Mouse (Mus musculus): ENCODE measurements around the gene Krtap4-7. TPM values are rescaled to one million over a fixed set of nuclear protein-coding genes. Genes with fewer than 3 reads are reported as not detected.
"Not testable (repeated sequence)": the region's sequence is repeated elsewhere in the genome, so short reads cannot be mapped to it uniquely, and the experiment has no call there.

Krtap4-7 gene
- polyA plus RNA-seq, 1 experiment from 2014 or later, result not detected

GRCm38 (mm10) chr11:99620335-99620734, 23.6 kb downstream of the Krtap4-7 start, which contains the start of gene Gm11562:
TSS of gene Gm11562 (minus strand) at chr11:99620435.
- H3K27me3 ChIP-seq (replicated peaks; ENCODE audit: control insufficient read depth, insufficient read depth, low read length), result no peaks in the 10 kb centered on the region
- H3K4me1 ChIP-seq (ENCODE audit: control insufficient read depth, insufficient read depth, low read length), result no peaks in the 10 kb centered on the region
- H3K36me3 ChIP-seq (ENCODE audit: control insufficient read depth, insufficient read depth, low read length), result no peaks in the 10 kb centered on the region
- 93% methylated on average over 2 of the region's 2 CpGs for WGBS
- H3K4me2 ChIP-seq (ENCODE audit: low read length), result no peak within 1 kb of the TSS
- H3K9me3 ChIP-seq (replicated peaks; ENCODE audit: control insufficient read depth, low read length), result no peaks in the 10 kb centered on the region
- no peak within 1 kb of the TSS for H3K4me3 ChIP-seq (ENCODE audit: low read depth, low read length)
- H3K9ac ChIP-seq (ENCODE audit: low read length), result no peak within 1 kb of the TSS
- ATAC-seq (no peak), DNase-seq (ENCODE audit: low spot score) (no peak)
- H3K27ac ChIP-seq (ENCODE audit: low read depth, low read length), result no peak within 1 kb of the TSS

GRCm38 (mm10) chr11:99614796-99615363, 29.0 kb downstream of the Krtap4-7 start, which contains the start of gene Krtap2-4:
TSS of gene Krtap2-4 (minus strand) at chr11:99614846.
- ATAC-seq (no peak), DNase-seq (ENCODE audit: low spot score) (no peak)
- WGBS, result 66% methylated on average over 3 of the region's 3 CpGs

GRCm38 (mm10) chr11:99610089-99610488, 33.8 kb downstream of the Krtap4-7 start, which contains the start of gene Gm11937:
TSS of gene Gm11937 (minus strand) at chr11:99610189.
- H3K36me3 ChIP-seq (ENCODE audit: control insufficient read depth, insufficient read depth, low read length); DNase-seq (ENCODE audit: low spot score); H3K4me1 ChIP-seq (ENCODE audit: control insufficient read depth, insufficient read depth, low read length); H3K4me2 ChIP-seq (ENCODE audit: low read length); H3K9ac ChIP-seq (ENCODE audit: low read length); H3K9me3 ChIP-seq (replicated peaks; ENCODE audit: control insufficient read depth, low read length); H3K27me3 ChIP-seq (replicated peaks; ENCODE audit: control insufficient read depth, insufficient read depth, low read length); ATAC-seq; H3K27ac ChIP-seq (ENCODE audit: low read depth, low read length); H3K4me3 ChIP-seq (ENCODE audit: low read depth, low read length): not testable (repeated sequence)
- 71% methylated on average over 1 of the region's 2 CpGs for WGBS

More at GRCm38 (mm10) chr11:99614796-99615363, 29.0 kb downstream of the Krtap4-7 start, which contains the start of gene Krtap2-4:
- H3K9me3 ChIP-seq (replicated peaks; ENCODE audit: control insufficient read depth, low read length), result no peaks in the 10 kb centered on the region
- H3K27ac ChIP-seq (ENCODE audit: low read depth, low read length), result no peak within 1 kb of the TSS
- H3K27me3 ChIP-seq (replicated peaks; ENCODE audit: control insufficient read depth, insufficient read depth, low read length), result no peaks in the 10 kb centered on the region
- no peak within 1 kb of the TSS for H3K9ac ChIP-seq (ENCODE audit: low read length)
- no peak within 1 kb of the TSS for H3K4me3 ChIP-seq (ENCODE audit: low read depth, low read length)
- no peaks in the 10 kb centered on the region for H3K4me1 ChIP-seq (ENCODE audit: control insufficient read depth, insufficient read depth, low read length)
- no peak within 1 kb of the TSS for H3K4me2 ChIP-seq (ENCODE audit: low read length)
- H3K36me3 ChIP-seq (ENCODE audit: control insufficient read depth, insufficient read depth, low read length), result no peaks in the 10 kb centered on the region

- Histone ChIP-seq H3K27me3 (replicated peaks; ENCODE audit: control insufficient read depth, insufficient read depth, low read length) (no peaks in the 10 kb centered on the region), H3K4me1 (ENCODE audit: control insufficient read depth, insufficient read depth, low read length) (no peaks in the 10 kb centered on the region), H3K4me3 (ENCODE audit: low read depth, low read length) (no peak overlapping the region), H3K27ac (ENCODE audit: low read depth, low read length) (no peak overlapping the region), H3K9me3 (replicated peaks; ENCODE audit: control insufficient read depth, low read length) (no peaks in the 10 kb centered on the region), H3K36me3 (ENCODE audit: control insufficient read depth, insufficient read depth, low read length) (no peaks in the 10 kb centered on the region), H3K9ac (ENCODE audit: low read length) (no peak overlapping the region), H3K4me2 (ENCODE audit: low read length) (no peak overlapping the region)
- WGBS, result 65% methylated on average over 1 of the region's 1 CpGs
- ATAC-seq (no peak), DNase-seq (ENCODE audit: low spot score) (no peak)
These were observed 34.8 kb downstream of the Krtap4-7 start for GRCm38 (mm10) chr11:99609126-99609525.

GRCm38 (mm10) chr11:99603208-99603607, 40.7 kb downstream of the Krtap4-7 start, which contains the start of gene Gm11938:
TSS of gene Gm11938 (minus strand) at chr11:99603308.
- 75% methylated on average over 1 of the region's 1 CpGs for WGBS
- not testable (repeated sequence) for H3K4me1 ChIP-seq (ENCODE audit: control insufficient read depth, insufficient read depth, low read length); ATAC-seq; H3K9ac ChIP-seq (ENCODE audit: low read length); H3K27me3 ChIP-seq (replicated peaks; ENCODE audit: control insufficient read depth, insufficient read depth, low read length); DNase-seq (ENCODE audit: low spot score); H3K9me3 ChIP-seq (replicated peaks; ENCODE audit: control insufficient read depth, low read length); H3K27ac ChIP-seq (ENCODE audit: low read depth, low read length); H3K36me3 ChIP-seq (ENCODE audit: control insufficient read depth, insufficient read depth, low read length); H3K4me3 ChIP-seq (ENCODE audit: low read depth, low read length); H3K4me2 ChIP-seq (ENCODE audit: low read length)

GRCm38 (mm10) chr11:99597742-99598141, 46.1 kb downstream of the Krtap4-7 start, which contains the start of gene Krtap9-3:
TSS of gene Krtap9-3 (minus strand) at chr11:99598105.
- not testable (repeated sequence) for H3K36me3 ChIP-seq (ENCODE audit: control insufficient read depth, insufficient read depth, low read length); H3K27ac ChIP-seq (ENCODE audit: low read depth, low read length); H3K4me2 ChIP-seq (ENCODE audit: low read length); H3K27me3 ChIP-seq (replicated peaks; ENCODE audit: control insufficient read depth, insufficient read depth, low read length); ATAC-seq; H3K4me1 ChIP-seq (ENCODE audit: control insufficient read depth, insufficient read depth, low read length); H3K9ac ChIP-seq (ENCODE audit: low read length); H3K9me3 ChIP-seq (replicated peaks; ENCODE audit: control insufficient read depth, low read length); DNase-seq (ENCODE audit: low spot score); H3K4me3 ChIP-seq (ENCODE audit: low read depth, low read length)
- 87% methylated on average over 3 of the region's 6 CpGs for WGBS

Other genes with a start within 250 kb of the Krtap4-7 start
- 0.23 TPM in 1 of 2 replicates, not detected in the other for gene Krt12, start 221.8 kb downstream of the Krtap4-7 start, polyA plus RNA-seq (2014; fragmentation: Nextera tagmentation; extraction: Ambion mirVana)
- gene Krt20, start 205.9 kb downstream of the Krtap4-7 start, polyA plus RNA-seq (2014; fragmentation: Nextera tagmentation; extraction: Ambion mirVana), result not detected in 2 replicates
- 0.10 TPM in 1 of 2 replicates, not detected in the other for gene Krt23, start 151.0 kb downstream of the Krtap4-7 start, polyA plus RNA-seq (2014; fragmentation: Nextera tagmentation; extraction: Ambion mirVana)
- gene Krt39, start 122.8 kb downstream of the Krtap4-7 start, polyA plus RNA-seq (2014; fragmentation: Nextera tagmentation; extraction: Ambion mirVana), result not detected in 2 replicates
- not detected in 2 replicates for gene Krt40, start 100.9 kb downstream of the Krtap4-7 start, polyA plus RNA-seq (2014; fragmentation: Nextera tagmentation; extraction: Ambion mirVana)
- gene Krtap3-3, start 93.2 kb downstream of the Krtap4-7 start, polyA plus RNA-seq (2014; fragmentation: Nextera tagmentation; extraction: Ambion mirVana), result not detected in 2 replicates
- gene Krtap3-2, start 87.2 kb downstream of the Krtap4-7 start, polyA plus RNA-seq (2014; fragmentation: Nextera tagmentation; extraction: Ambion mirVana), result not detected in 2 replicates
- gene Gm11939, start 84.6 kb downstream of the Krtap4-7 start, polyA plus RNA-seq (2014; fragmentation: Nextera tagmentation; extraction: Ambion mirVana), result not detected in 2 replicates
- gene Krtap3-1, start 77.5 kb downstream of the Krtap4-7 start, polyA plus RNA-seq (2014; fragmentation: Nextera tagmentation; extraction: Ambion mirVana), result not detected in 2 replicates
- not detected in 2 replicates for gene Krtap1-5, start 63.1 kb downstream of the Krtap4-7 start, polyA plus RNA-seq (2014; fragmentation: Nextera tagmentation; extraction: Ambion mirVana)
- gene Krtap1-4, start 60.4 kb downstream of the Krtap4-7 start, polyA plus RNA-seq (2014; fragmentation: Nextera tagmentation; extraction: Ambion mirVana), result not detected in 2 replicates
- not detected in 2 replicates for gene Krtap1-3, start 52.8 kb downstream of the Krtap4-7 start, polyA plus RNA-seq (2014; fragmentation: Nextera tagmentation; extraction: Ambion mirVana)
- gene Krtap9-3, start 46.0 kb downstream of the Krtap4-7 start, polyA plus RNA-seq (2014; fragmentation: Nextera tagmentation; extraction: Ambion mirVana), result not detected in 2 replicates
- not detected in 2 replicates for gene Gm11938, start 40.8 kb downstream of the Krtap4-7 start, polyA plus RNA-seq (2014; fragmentation: Nextera tagmentation; extraction: Ambion mirVana)
- not detected in 2 replicates for gene Gm11937, start 33.9 kb downstream of the Krtap4-7 start, polyA plus RNA-seq (2014; fragmentation: Nextera tagmentation; extraction: Ambion mirVana)
- gene Krtap2-4, start 29.2 kb downstream of the Krtap4-7 start, polyA plus RNA-seq (2014; fragmentation: Nextera tagmentation; extraction: Ambion mirVana), result not detected in 2 replicates
- not detected in 2 replicates for gene Gm11562, start 23.7 kb downstream of the Krtap4-7 start, polyA plus RNA-seq (2014; fragmentation: Nextera tagmentation; extraction: Ambion mirVana)
- gene Krtap4-1, start 15.9 kb downstream of the Krtap4-7 start, polyA plus RNA-seq (2014; fragmentation: Nextera tagmentation; extraction: Ambion mirVana), result not detected in 2 replicates
- not detected in 2 replicates for gene Krtap4-2, start 9.0 kb downstream of the Krtap4-7 start, polyA plus RNA-seq (2014; fragmentation: Nextera tagmentation; extraction: Ambion mirVana)
- gene Gm11555, start 6.1 kb upstream of the Krtap4-7 start, polyA plus RNA-seq (2014; fragmentation: Nextera tagmentation; extraction: Ambion mirVana), result not detected in 2 replicates
- gene Gm11563, start 14.9 kb upstream of the Krtap4-7 start, polyA plus RNA-seq (2014; fragmentation: Nextera tagmentation; extraction: Ambion mirVana), result not detected in 2 replicates
- gene Krtap4-6, start 21.9 kb upstream of the Krtap4-7 start, polyA plus RNA-seq (2014; fragmentation: Nextera tagmentation; extraction: Ambion mirVana), result not detected in 2 replicates
- gene Gm14190, start 46.7 kb upstream of the Krtap4-7 start, polyA plus RNA-seq (2014; fragmentation: Nextera tagmentation; extraction: Ambion mirVana), result not detected in 2 replicates
- gene Gm14180, start 90.2 kb upstream of the Krtap4-7 start, polyA plus RNA-seq (2014; fragmentation: Nextera tagmentation; extraction: Ambion mirVana), result not detected in 2 replicates
- gene Gm11595, start 128.8 kb upstream of the Krtap4-7 start, polyA plus RNA-seq (2014; fragmentation: Nextera tagmentation; extraction: Ambion mirVana), result not detected in 2 replicates
- not detected in 2 replicates for gene Krtap4-8, start 136.6 kb upstream of the Krtap4-7 start, polyA plus RNA-seq (2014; fragmentation: Nextera tagmentation; extraction: Ambion mirVana)
- not detected in 2 replicates for gene Krtap4-9, start 141.1 kb upstream of the Krtap4-7 start, polyA plus RNA-seq (2014; fragmentation: Nextera tagmentation; extraction: Ambion mirVana)
- gene Gm11596, start 149.4 kb upstream of the Krtap4-7 start, polyA plus RNA-seq (2014; fragmentation: Nextera tagmentation; extraction: Ambion mirVana), result not detected in 2 replicates
- gene Gm11569, start 154.8 kb upstream of the Krtap4-7 start, polyA plus RNA-seq (2014; fragmentation: Nextera tagmentation; extraction: Ambion mirVana), result not detected in 2 replicates
- not detected in 2 replicates for gene Gm11554, start 160.4 kb upstream of the Krtap4-7 start, polyA plus RNA-seq (2014; fragmentation: Nextera tagmentation; extraction: Ambion mirVana)
- not detected in 2 replicates for gene Krtap4-13, start 165.8 kb upstream of the Krtap4-7 start, polyA plus RNA-seq (2014; fragmentation: Nextera tagmentation; extraction: Ambion mirVana)
- gene Gm11564, start 171.6 kb upstream of the Krtap4-7 start, polyA plus RNA-seq (2014; fragmentation: Nextera tagmentation; extraction: Ambion mirVana), result not detected in 2 replicates
- not detected in 2 replicates for gene 2300003K06Rik, start 194.0 kb upstream of the Krtap4-7 start, polyA plus RNA-seq (2014; fragmentation: Nextera tagmentation; extraction: Ambion mirVana)
- not detected in 2 replicates for gene Krtap4-16, start 207.5 kb upstream of the Krtap4-7 start, polyA plus RNA-seq (2014; fragmentation: Nextera tagmentation; extraction: Ambion mirVana)
- gene Gm11568, start 213.8 kb upstream of the Krtap4-7 start, polyA plus RNA-seq (2014; fragmentation: Nextera tagmentation; extraction: Ambion mirVana), result not detected in 2 replicates
- gene Gm11559, start 220.4 kb upstream of the Krtap4-7 start, polyA plus RNA-seq (2014; fragmentation: Nextera tagmentation; extraction: Ambion mirVana), result not detected in 2 replicates
- gene Krtap9-1, start 229.3 kb upstream of the Krtap4-7 start, polyA plus RNA-seq (2014; fragmentation: Nextera tagmentation; extraction: Ambion mirVana), result not detected in 2 replicates
- gene Gm11567, start 235.1 kb upstream of the Krtap4-7 start, polyA plus RNA-seq (2014; fragmentation: Nextera tagmentation; extraction: Ambion mirVana), result not detected in 2 replicates

Data from forebrain, embryonic 14.5 days (tissue).